Mouse (Mus musculus): ENCODE results near the gene Olfr1394.

DNA sequence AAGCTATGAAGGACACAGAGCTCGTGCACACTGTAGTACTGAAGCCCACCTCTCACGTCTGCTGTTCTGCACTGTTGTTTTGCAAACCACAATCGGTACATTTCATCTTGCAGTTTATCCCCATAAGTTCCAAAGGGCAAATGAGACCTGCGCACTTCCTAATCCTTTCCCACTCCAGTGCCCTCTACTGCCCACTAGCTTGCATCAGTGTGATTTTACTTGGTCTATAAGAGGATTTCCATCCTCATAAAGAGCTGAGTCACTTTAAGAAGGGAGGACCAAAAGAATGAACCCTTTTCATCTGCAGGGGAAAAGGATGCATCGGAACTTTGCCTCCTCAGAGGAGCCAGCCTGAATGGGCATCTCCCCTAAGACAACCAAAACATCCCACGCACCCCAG, 32.3 kb downstream of the Olfr1394 start:
- no peak for TF ChIP-seq CTCF (conservative IDR thresholded peaks at IDR 0.05; ENCODE audit: low read length)
- no peak for TF ChIP-seq POU5F1 (IDR thresholded peaks at IDR 0.05; ENCODE audit: borderline replicate concordance, low read length)
